18 mouse cellular contexts compared by ENCODE assay signal in the genomic region with DNA sequence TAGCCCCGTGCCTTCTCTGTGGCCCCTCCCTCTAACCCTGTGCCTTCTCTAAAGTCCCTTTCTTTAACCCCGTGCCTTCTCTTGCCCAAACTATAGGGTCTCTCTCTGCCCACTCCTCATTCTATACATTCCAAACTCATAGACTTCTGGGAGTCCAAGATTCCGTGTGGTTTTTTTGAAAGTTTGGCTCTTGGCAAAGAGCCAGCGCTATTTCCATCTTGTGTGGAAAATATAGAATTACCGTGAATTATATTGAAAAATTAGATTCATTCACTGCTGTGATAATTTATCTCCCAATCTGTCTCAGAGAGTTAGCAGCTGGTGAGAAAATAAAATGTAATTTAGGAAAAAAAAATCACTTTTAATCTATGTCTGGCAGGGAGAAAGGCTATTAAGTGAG.
DNase-seq lines count a peak whose midpoint lies in the region; ATAC-seq and TF ChIP-seq lines count a peak whose summit lies in the region.
"Had no signal": no experiment of that assay in that cellular context is flagged by ENCODE, and none has a peak within 500 bp of the region (broad histone marks: within the 10 kb centered on the region; RNA-seq: fewer than 3 reads in every experiment).

No protein-coding gene starts in this region.

- H3K4me1 ChIP-seq in heart, embryonic 12.5 days (replicated peaks): no peaks in the 10 kb centered on the region
- H3K4me1 ChIP-seq in lung, embryonic 14.5 days (ENCODE audit: insufficient read depth): no peaks in the 10 kb centered on the region
- peaks cover 13% of the 10 kb centered on the region for H3K4me1 ChIP-seq in hindbrain, embryonic 13.5 days (replicated peaks)
- H3K4me1 ChIP-seq: heart, embryonic 10.5 days; heart, embryonic 15.5 days had no signal

- H3K27ac ChIP-seq in heart, embryonic 12.5 days (ENCODE audit: poor library complexity, severe bottlenecking): no peak overlapping the region
- no peak overlapping the region for H3K27ac ChIP-seq in lung, embryonic 14.5 days (ENCODE audit: low read depth)
- no peak overlapping the region for H3K27ac ChIP-seq in hindbrain, embryonic 13.5 days
- H3K27ac ChIP-seq: embryonic facial prominence, embryonic 10.5 days; heart, embryonic 10.5 days; heart, embryonic 15.5 days; hindbrain, embryonic 10.5 days; hindbrain, embryonic 15.5 days had no signal

- DNase-seq in heart, adult 11 months: peak; percentile 41
- DNase-seq in lung, embryonic 14.5 days: peak; percentile 49
- DNase-seq in lung, postnatal 14 days: no peak
- peak; percentile 26 for DNase-seq in brain, adult 2 months (ENCODE audit: low read depth, low spot score)
- peak; percentile 48 for DNase-seq in right cerebral cortex, postnatal 4 days
- DNase-seq: adrenal gland, postnatal 25 days; cerebellum, adult 2 months; cerebellum, postnatal 10 days; gastrocnemius, postnatal 36 days; heart, adult 18-20 months; heart, postnatal 14 days had no signal

- no peak overlapping the region for H3K9ac ChIP-seq in heart, embryonic 12.5 days
- H3K9ac ChIP-seq in lung, embryonic 14.5 days: no peak overlapping the region
- no peak overlapping the region for H3K9ac ChIP-seq in hindbrain, embryonic 13.5 days
- H3K9ac ChIP-seq: heart, embryonic 15.5 days; hindbrain, embryonic 15.5 days had no signal

- no peaks in the 10 kb centered on the region for H3K9me3 ChIP-seq in heart, embryonic 12.5 days (replicated peaks)
- no peaks in the 10 kb centered on the region for H3K9me3 ChIP-seq in lung, embryonic 14.5 days (ENCODE audit: low read depth, low read length)
- no peaks in the 10 kb centered on the region for H3K9me3 ChIP-seq in hindbrain, embryonic 13.5 days
- H3K9me3 ChIP-seq: embryonic facial prominence, embryonic 10.5 days; heart, embryonic 10.5 days; heart, embryonic 15.5 days; hindbrain, embryonic 10.5 days; hindbrain, embryonic 15.5 days had no signal

- no peak for ATAC-seq in heart, embryonic 12.5 days (ENCODE audit: insufficient number of reproducible peaks, low FRiP score)
- ATAC-seq in lung, embryonic 14.5 days (ENCODE audit: insufficient read depth): no peak
- no peak for ATAC-seq in hindbrain, embryonic 13.5 days (ENCODE audit: low FRiP score)

- TF ChIP-seq CTCF in lung, embryonic 14.5 days (IDR thresholded peaks at IDR 0.05; ENCODE audit: low read depth): no peak

- H3K4me3 ChIP-seq in heart, embryonic 12.5 days: no peak overlapping the region
- no peak overlapping the region for H3K4me3 ChIP-seq in lung, embryonic 14.5 days (ENCODE audit: low read depth, low read length)
- no peak overlapping the region for H3K4me3 ChIP-seq in hindbrain, embryonic 13.5 days
- H3K4me3 ChIP-seq: embryonic facial prominence, embryonic 10.5 days; heart, embryonic 10.5 days; heart, embryonic 15.5 days; hindbrain, embryonic 10.5 days; hindbrain, embryonic 15.5 days had no signal

- H3K27me3 ChIP-seq in heart, embryonic 12.5 days (replicated peaks): no peaks in the 10 kb centered on the region
- H3K27me3 ChIP-seq in lung, embryonic 14.5 days (ENCODE audit: insufficient read depth, low read length): no peaks in the 10 kb centered on the region
- H3K27me3 ChIP-seq in hindbrain, embryonic 13.5 days: no peaks in the 10 kb centered on the region
- H3K27me3 ChIP-seq: heart, embryonic 15.5 days; hindbrain, embryonic 15.5 days had no signal

- H3K4me2 ChIP-seq in heart, embryonic 12.5 days: no peak overlapping the region
- H3K4me2 ChIP-seq in lung, embryonic 14.5 days: no peak overlapping the region
- no peak overlapping the region for H3K4me2 ChIP-seq in hindbrain, embryonic 13.5 days
- H3K4me2 ChIP-seq: heart, embryonic 15.5 days; hindbrain, embryonic 15.5 days had no signal

- 67% methylated on average over 5 of the region's 5 CpGs for WGBS in heart, embryonic 12.5 days
- WGBS in lung, embryonic 14.5 days: 36% methylated on average over 5 of the region's 5 CpGs
- 65% methylated on average over 5 of the region's 5 CpGs for WGBS in hindbrain, embryonic 13.5 days

- no peaks in the 10 kb centered on the region for H3K36me3 ChIP-seq in heart, embryonic 12.5 days
- no peaks in the 10 kb centered on the region for H3K36me3 ChIP-seq in lung, embryonic 14.5 days (ENCODE audit: insufficient read depth)
- H3K36me3 ChIP-seq in hindbrain, embryonic 13.5 days: no peaks in the 10 kb centered on the region
- H3K36me3 ChIP-seq: embryonic facial prominence, embryonic 10.5 days; heart, embryonic 10.5 days; heart, embryonic 15.5 days; hindbrain, embryonic 10.5 days; hindbrain, embryonic 15.5 days had no signal
